Mouse (Mus musculus): Measurements from ENCODE around the gene Mab21l3. TPM values are rescaled to one million over a fixed set of nuclear protein-coding genes. Genes with fewer than 3 reads are reported as not detected.

Gene Mab21l3
- polyA plus RNA-seq (2015; fragmentation: Nextera tagmentation; extraction: Ambion mirVana), result 0.07 and 0.09 TPM in 2 replicates

DNA sequence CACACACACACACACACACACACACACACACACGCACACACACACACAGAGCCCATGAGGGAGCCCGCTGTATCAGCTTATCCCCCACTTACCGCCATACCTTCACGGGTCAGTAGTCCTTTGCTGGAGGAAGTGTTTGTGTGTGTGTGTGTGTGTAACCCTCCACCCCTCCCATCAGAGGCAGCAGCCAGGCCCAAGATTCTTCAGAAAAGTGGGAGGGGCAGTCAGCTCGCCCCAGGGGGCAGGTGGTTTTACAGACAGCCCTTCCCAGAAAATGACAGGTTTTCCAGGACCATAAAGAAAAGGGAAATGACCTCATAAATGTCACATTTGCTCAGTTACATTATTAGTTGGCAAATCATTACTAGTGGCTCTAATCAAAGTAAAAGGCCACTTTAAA lies at the start of gene Mab21l3:
Mab21l3 (minus strand) TSS at position 144 of the 400 bp plus-strand sequence.
- Histone ChIP-seq H3K36me3 (ENCODE audit: control insufficient read depth, insufficient read depth, low read length) (no peaks in the 10 kb centered on the region), H3K4me2 (ENCODE audit: low read length) (no peak within 1 kb of the TSS), H3K9ac (ENCODE audit: low read depth, low read length) (no peak within 1 kb of the TSS), H3K27ac (ENCODE audit: low read length) (no peak within 1 kb of the TSS), H3K27me3 (ENCODE audit: control insufficient read depth, insufficient read depth, low read depth, low read length) (no peaks in the 10 kb centered on the region), H3K4me1 (ENCODE audit: control insufficient read depth, insufficient read depth, low read length) (no peaks in the 10 kb centered on the region), H3K9me3 (replicated peaks; ENCODE audit: control insufficient read depth, low read length, poor library complexity, severe bottlenecking) (no peaks in the 10 kb centered on the region), H3K4me3 (ENCODE audit: low read depth, low read length) (no peak within 1 kb of the TSS)
- 79% methylated on average over 5 of the region's 5 CpGs for WGBS
- ATAC-seq, result no peak

- WGBS, result 72% methylated on average over 15 of the region's 15 CpGs
- Histone ChIP-seq H3K9ac (ENCODE audit: low read depth, low read length) (no peak overlapping the region), H3K4me3 (ENCODE audit: low read depth, low read length) (no peak overlapping the region), H3K4me2 (ENCODE audit: low read length) (no peak overlapping the region), H3K4me1 (ENCODE audit: control insufficient read depth, insufficient read depth, low read length) (peaks cover 11% of the 10 kb centered on the region; the same call in 1 of the 2 replicates), H3K9me3 (replicated peaks; ENCODE audit: control insufficient read depth, low read length, poor library complexity, severe bottlenecking) (no peaks in the 10 kb centered on the region), H3K36me3 (ENCODE audit: control insufficient read depth, insufficient read depth, low read length) (no peaks in the 10 kb centered on the region), H3K27ac (ENCODE audit: low read length) (peak overlapping the region; percentile 31; the same call in 1 of the 2 replicates), H3K27me3 (ENCODE audit: control insufficient read depth, insufficient read depth, low read depth, low read length) (no peaks in the 10 kb centered on the region)
- 0 out of 2 replicates have a peak, but pooled peaks have one; percentile 60 for ATAC-seq
Observed at GRCm38 (mm10) chr3:101897377-101897974, 48.7 kb upstream of the Mab21l3 start.

DNA sequence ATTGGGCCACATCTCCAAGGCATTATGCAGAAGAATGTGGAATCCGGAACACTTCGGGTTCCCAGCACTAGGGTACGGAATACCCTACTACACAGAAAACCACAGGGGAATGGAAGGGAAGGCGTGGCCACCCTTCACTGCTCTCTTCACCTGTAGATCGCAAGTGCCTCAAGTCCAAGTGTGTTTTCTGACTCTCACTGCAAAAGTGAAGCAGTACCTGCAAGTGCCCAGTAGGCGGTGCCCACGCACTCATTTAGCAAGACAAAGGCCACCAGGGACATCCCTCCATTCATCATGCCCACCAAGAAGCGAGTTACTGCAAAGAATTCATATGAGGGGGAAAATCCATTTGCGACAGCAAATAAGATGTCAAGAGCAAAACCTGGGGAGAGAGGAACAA lies 48.1 kb upstream of the Mab21l3 start:
- H3K27ac ChIP-seq (ENCODE audit: low read length), result no peak overlapping the region
- 25% methylated on average over 9 of the region's 9 CpGs for WGBS
- ATAC-seq, result peak; percentile 84

DNA sequence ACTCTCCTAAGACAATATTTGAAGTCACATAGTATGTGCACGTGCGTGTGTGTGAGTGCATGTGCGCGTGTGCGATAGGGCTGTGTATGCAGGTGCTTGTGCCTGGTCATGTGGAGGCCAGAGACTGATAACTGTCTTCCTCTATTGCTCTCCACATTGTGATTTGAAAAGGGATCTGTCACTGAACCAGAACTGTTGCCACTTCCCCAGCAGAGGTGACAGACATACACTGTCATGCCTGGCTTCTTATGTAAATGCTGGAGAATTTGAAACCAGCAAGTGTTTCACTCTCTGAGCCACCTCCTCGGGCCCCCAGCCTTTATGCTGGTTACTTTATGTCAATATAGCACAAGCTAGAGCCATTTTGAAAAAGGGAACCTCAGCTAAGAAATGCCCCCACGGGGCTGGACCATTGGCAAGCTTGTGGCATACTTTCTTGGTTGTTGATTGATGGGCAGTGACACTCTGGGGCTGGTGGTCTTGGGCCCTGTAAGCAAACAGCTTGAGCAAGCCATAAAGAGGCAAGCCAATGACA lies 46.7 kb upstream of the Mab21l3 start:
- WGBS, result 80% methylated on average over 7 of the region's 7 CpGs
- no peak overlapping the region for H3K4me3 ChIP-seq (ENCODE audit: low read depth, low read length)
- no peak for ATAC-seq
- H3K4me2 ChIP-seq (ENCODE audit: low read length), result no peak overlapping the region
- peaks cover 6% of the 10 kb centered on the region; the same call in 1 of the 2 replicates for H3K4me1 ChIP-seq (ENCODE audit: control insufficient read depth, insufficient read depth, low read length)
- H3K27ac ChIP-seq (ENCODE audit: low read length), result no peak overlapping the region
- no peaks in the 10 kb centered on the region for H3K36me3 ChIP-seq (ENCODE audit: control insufficient read depth, insufficient read depth, low read length)
- H3K9ac ChIP-seq (ENCODE audit: low read depth, low read length), result no peak overlapping the region
- no peaks in the 10 kb centered on the region for H3K9me3 ChIP-seq (replicated peaks; ENCODE audit: control insufficient read depth, low read length, poor library complexity, severe bottlenecking)
- no peaks in the 10 kb centered on the region for H3K27me3 ChIP-seq (ENCODE audit: control insufficient read depth, insufficient read depth, low read depth, low read length)

More for the DNA sequence above, 48.1 kb upstream of the Mab21l3 start:
- Histone ChIP-seq H3K27me3 (ENCODE audit: control insufficient read depth, insufficient read depth, low read depth, low read length) (no peaks in the 10 kb centered on the region), H3K4me2 (ENCODE audit: low read length) (no peak overlapping the region), H3K4me3 (ENCODE audit: low read depth, low read length) (no peak overlapping the region), H3K4me1 (ENCODE audit: control insufficient read depth, insufficient read depth, low read length) (peaks cover 6% of the 10 kb centered on the region; the same call in 1 of the 2 replicates), H3K9ac (ENCODE audit: low read depth, low read length) (no peak overlapping the region), H3K9me3 (replicated peaks; ENCODE audit: control insufficient read depth, low read length, poor library complexity, severe bottlenecking) (no peaks in the 10 kb centered on the region), H3K36me3 (ENCODE audit: control insufficient read depth, insufficient read depth, low read length) (no peaks in the 10 kb centered on the region)

DNA sequence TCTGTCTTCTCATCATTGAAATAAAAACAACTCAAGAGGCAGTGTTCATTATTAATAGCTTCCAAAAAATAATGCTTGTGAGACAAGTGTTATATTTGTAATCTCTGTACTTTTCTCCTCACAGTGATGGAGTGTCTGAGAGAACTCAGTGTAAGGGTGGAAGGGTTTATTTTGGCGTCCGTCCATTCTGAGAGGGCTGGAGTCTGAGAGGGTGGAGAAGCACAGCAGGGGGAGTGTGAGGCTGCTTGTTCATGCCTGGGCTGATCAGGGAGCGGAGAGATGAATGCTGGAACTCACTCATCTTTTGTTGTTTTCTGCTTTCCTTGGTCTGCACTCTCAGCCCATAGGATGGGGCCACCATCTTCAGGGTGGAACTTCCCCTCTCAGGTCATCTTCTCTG lies 36.8 kb upstream of the Mab21l3 start:
- 30% methylated on average over 3 of the region's 3 CpGs for WGBS
- Histone ChIP-seq H3K9ac (ENCODE audit: low read depth, low read length) (no peak overlapping the region), H3K36me3 (ENCODE audit: control insufficient read depth, insufficient read depth, low read length) (peaks cover 2% of the 10 kb centered on the region; the same call in 1 of the 2 replicates), H3K27me3 (ENCODE audit: control insufficient read depth, insufficient read depth, low read depth, low read length) (no peaks in the 10 kb centered on the region), H3K4me1 (ENCODE audit: control insufficient read depth, insufficient read depth, low read length) (no peaks in the 10 kb centered on the region), H3K27ac (ENCODE audit: low read length) (no peak overlapping the region), H3K4me2 (ENCODE audit: low read length) (no peak overlapping the region), H3K9me3 (replicated peaks; ENCODE audit: control insufficient read depth, low read length, poor library complexity, severe bottlenecking) (no peaks in the 10 kb centered on the region), H3K4me3 (ENCODE audit: low read depth, low read length) (no peak overlapping the region)
- ATAC-seq, result 0 out of 2 replicates have a peak, but pooled peaks have one; percentile 68

DNA sequence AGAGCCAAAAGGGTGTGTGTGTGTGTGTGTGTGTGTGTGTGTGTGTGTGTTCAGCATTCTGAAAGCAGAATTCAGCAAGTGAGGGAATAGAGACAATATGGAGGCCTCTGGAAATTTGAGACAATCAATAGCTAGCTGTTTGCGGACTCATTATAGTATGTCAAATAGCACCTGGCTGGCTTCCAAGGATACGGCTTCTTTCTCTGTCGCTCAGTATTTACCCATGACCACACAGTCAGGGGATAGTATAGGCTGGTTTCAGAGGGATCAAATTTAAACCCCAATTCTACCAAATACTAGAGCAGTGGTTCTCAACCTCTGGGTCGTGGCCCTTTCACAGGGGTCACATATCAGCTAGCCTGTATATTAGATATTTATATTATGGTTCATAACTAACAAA lies 36.3 kb upstream of the Mab21l3 start:
- Histone ChIP-seq H3K27me3 (ENCODE audit: control insufficient read depth, insufficient read depth, low read depth, low read length) (no peaks in the 10 kb centered on the region), H3K4me3 (ENCODE audit: low read depth, low read length) (no peak overlapping the region), H3K27ac (ENCODE audit: low read length) (no peak overlapping the region), H3K36me3 (ENCODE audit: control insufficient read depth, insufficient read depth, low read length) (peaks cover 2% of the 10 kb centered on the region; the same call in 1 of the 2 replicates), H3K9ac (ENCODE audit: low read depth, low read length) (no peak overlapping the region), H3K4me2 (ENCODE audit: low read length) (no peak overlapping the region), H3K9me3 (replicated peaks; ENCODE audit: control insufficient read depth, low read length, poor library complexity, severe bottlenecking) (no peaks in the 10 kb centered on the region), H3K4me1 (ENCODE audit: control insufficient read depth, insufficient read depth, low read length) (no peaks in the 10 kb centered on the region)
- 50% methylated on average over 4 of the region's 4 CpGs for WGBS
- ATAC-seq, result no peak; the same call in 1 of the 2 replicates

DNA sequence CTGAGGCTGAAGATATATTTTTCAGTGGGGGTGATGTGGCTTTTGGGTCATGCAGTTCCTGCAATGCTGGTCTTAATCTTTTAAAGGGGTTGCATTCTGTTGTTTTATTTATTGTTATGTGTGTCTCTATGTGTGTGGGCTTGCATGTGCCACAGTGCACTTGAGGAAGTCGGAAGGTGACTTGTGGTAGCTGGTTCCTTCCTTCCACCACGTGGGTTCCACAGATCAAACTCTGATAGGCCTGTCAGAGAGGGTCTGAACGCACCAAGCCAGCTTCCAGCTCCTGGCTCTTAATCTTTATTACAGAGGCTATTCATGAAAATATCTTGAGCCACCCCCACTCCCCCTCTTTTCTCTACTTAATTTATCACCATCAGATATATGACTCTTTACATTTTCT lies 35.1 kb upstream of the Mab21l3 start:
- no peak for ATAC-seq
- H3K9ac ChIP-seq (ENCODE audit: low read depth, low read length), result no peak overlapping the region
- no peaks in the 10 kb centered on the region for H3K27me3 ChIP-seq (ENCODE audit: control insufficient read depth, insufficient read depth, low read depth, low read length)
- no peak overlapping the region for H3K27ac ChIP-seq (ENCODE audit: low read length)
- peaks cover 2% of the 10 kb centered on the region; the same call in 1 of the 2 replicates for H3K36me3 ChIP-seq (ENCODE audit: control insufficient read depth, insufficient read depth, low read length)
- H3K4me1 ChIP-seq (ENCODE audit: control insufficient read depth, insufficient read depth, low read length), result no peaks in the 10 kb centered on the region
- no peak overlapping the region for H3K4me3 ChIP-seq (ENCODE audit: low read depth, low read length)
- 72% methylated on average over 3 of the region's 3 CpGs for WGBS
- no peak overlapping the region for H3K4me2 ChIP-seq (ENCODE audit: low read length)
- no peaks in the 10 kb centered on the region for H3K9me3 ChIP-seq (replicated peaks; ENCODE audit: control insufficient read depth, low read length, poor library complexity, severe bottlenecking)

DNA sequence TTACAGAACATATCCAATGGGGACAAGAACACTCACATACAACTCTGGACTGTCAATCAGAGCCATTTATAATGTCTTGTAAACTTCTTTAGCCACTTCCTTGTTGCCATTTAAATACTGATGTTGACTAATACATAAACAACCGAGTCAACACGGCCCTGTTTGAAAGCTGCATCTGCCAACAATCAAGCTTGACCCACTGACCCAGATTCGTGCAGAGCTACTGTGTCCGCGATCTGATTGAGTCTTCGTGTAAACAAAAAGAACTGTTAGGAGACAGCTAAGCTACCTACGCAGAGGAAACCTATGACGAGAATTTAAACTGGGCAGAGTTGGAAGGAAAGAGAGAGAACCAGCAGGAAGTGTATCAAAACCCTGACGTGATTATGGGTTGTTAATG lies 33.0 kb upstream of the Mab21l3 start:
- no peak overlapping the region for H3K9ac ChIP-seq (ENCODE audit: low read depth, low read length)
- 67% methylated on average over 9 of the region's 9 CpGs for WGBS
- H3K4me2 ChIP-seq (ENCODE audit: low read length), result no peak overlapping the region
- no peaks in the 10 kb centered on the region for H3K9me3 ChIP-seq (replicated peaks; ENCODE audit: control insufficient read depth, low read length, poor library complexity, severe bottlenecking)
- H3K36me3 ChIP-seq (ENCODE audit: control insufficient read depth, insufficient read depth, low read length), result peaks cover 5% of the 10 kb centered on the region
- H3K4me3 ChIP-seq (ENCODE audit: low read depth, low read length), result no peak overlapping the region
- no peak for ATAC-seq
- H3K27me3 ChIP-seq (ENCODE audit: control insufficient read depth, insufficient read depth, low read depth, low read length), result no peaks in the 10 kb centered on the region
- H3K4me1 ChIP-seq (ENCODE audit: control insufficient read depth, insufficient read depth, low read length), result no peaks in the 10 kb centered on the region
- no peak overlapping the region for H3K27ac ChIP-seq (ENCODE audit: low read length)

GRCm38 (mm10) chr3:101880818-101881217 lies 32.1 kb upstream of the Mab21l3 start:
- Histone ChIP-seq H3K9me3 (replicated peaks; ENCODE audit: control insufficient read depth, low read length, poor library complexity, severe bottlenecking) (no peaks in the 10 kb centered on the region), H3K27ac (ENCODE audit: low read length) (no peak overlapping the region), H3K9ac (ENCODE audit: low read depth, low read length) (no peak overlapping the region), H3K4me3 (ENCODE audit: low read depth, low read length) (no peak overlapping the region), H3K36me3 (ENCODE audit: control insufficient read depth, insufficient read depth, low read length) (peaks cover 5% of the 10 kb centered on the region), H3K27me3 (ENCODE audit: control insufficient read depth, insufficient read depth, low read depth, low read length) (no peaks in the 10 kb centered on the region), H3K4me2 (ENCODE audit: low read length) (no peak overlapping the region), H3K4me1 (ENCODE audit: control insufficient read depth, insufficient read depth, low read length) (no peaks in the 10 kb centered on the region)
- 77% methylated on average over 6 of the region's 6 CpGs for WGBS
- no peak for ATAC-seq

Measured in midbrain, embryonic 16.5 days (tissue).